Mouse (Mus musculus): ENCODE results near the gene 3110040M04Rik.
"Not testable (repeated sequence)": the region's sequence is repeated elsewhere in the genome, so short reads cannot be mapped to it uniquely, and the experiment has no call there.

GRCm38 (mm10) chr1:151209824-151210355, 6.0 kb downstream of the 3110040M04Rik start, which contains the start of gene Gm47996:
- TF ChIP-seq CTCF (IDR thresholded peaks at IDR 0.05; ENCODE audit: insufficient read depth, low read length); POLR2A (IDR thresholded peaks at IDR 0.05; ENCODE audit: borderline replicate concordance, extremely low read depth, low read depth, low read length): not testable (repeated sequence)
